Mouse (Mus musculus) stomach, postnatal 0 days (tissue): ENCODE measurements around the gene 1700018B08Rik. TPM values are rescaled to one million over a fixed set of nuclear protein-coding genes. Genes with fewer than 3 reads are reported as not detected.

Experiments
- ATAC-seq: fragments of 200-750 bp; cut with Nextera tagmentation; 2 replicates; pipeline ENCODE4 v1.8.0; 2017; ENCODE audit not compliant: low FRiP score, low TSS enrichment
- DNase-seq: peaks from one replicate; pipeline ENCODE4 v3.0.0-alpha.2; 2016; ENCODE audit warnings: low spot score
- H3K27ac ChIP-seq: fragments of 300-500 bp; sonication (generic); replicated peaks from 2 replicates; pipeline ENCODE4 v1.5.1; 2014; ENCODE audit warnings: mild to moderate bottlenecking, control low read depth
- H3K27me3 ChIP-seq: fragments of 300-500 bp; sonication (generic); 2 replicates; pipeline ENCODE4 v1.6.1; 2014; ENCODE audit warnings: low read length; ENCODE audit not compliant: control insufficient read depth, insufficient read depth
- H3K36me3 ChIP-seq: fragments of 300-500 bp; sonication (generic); 2 replicates; pipeline ENCODE4 v1.6.1; 2014; ENCODE audit warnings: low read length, mixed read lengths; ENCODE audit not compliant: control insufficient read depth, insufficient read depth
- H3K4me1 ChIP-seq: fragments of 300-500 bp; sonication (generic); replicated peaks from 2 replicates; pipeline ENCODE4 v1.6.1; 2014; ENCODE audit warnings: antibody characterized with exemption; ENCODE audit not compliant: control insufficient read depth, insufficient read depth
- H3K4me2 ChIP-seq: fragments of 300-500 bp; sonication (generic); replicated peaks from 2 replicates; pipeline ENCODE4 v1.6.1; 2014; ENCODE audit warnings: low read depth, mild to moderate bottlenecking, control low read depth, moderate library complexity
- H3K4me3 ChIP-seq: fragments of 300-500 bp; sonication (generic); 2 replicates; pipeline ENCODE4 v1.5.1; 2014; ENCODE audit warnings: low read depth, low read length, control low read depth
- H3K9ac ChIP-seq: fragments of 300-500 bp; sonication (generic); 2 replicates; pipeline ENCODE4 v1.6.1; 2014; ENCODE audit warnings: mild to moderate bottlenecking, low read length, control low read depth, mixed read lengths
- H3K9me3 ChIP-seq: fragments of 300-500 bp; sonication (generic); 2 replicates; pipeline ENCODE4 v1.6.1; 2016; ENCODE audit warnings: low read length; ENCODE audit not compliant: control insufficient read depth
- CTCF ChIP-seq: IDR thresholded peaks from 2 replicates; pipeline ENCODE4 v1.5.1; 2016; ENCODE audit warnings: antibody characterized with exemption, low read depth, mild to moderate bottlenecking, moderate library complexity
- EP300 ChIP-seq: optimal IDR thresholded peaks from 2 replicates; pipeline ENCODE3; 2016; ENCODE audit warnings: antibody characterized with exemption
- WGBS: fragments of 180-500 bp; shearing (Covaris S2); extraction: QIAGEN DNeasy Blood & Tissue Kit; methylation state at CpG from one replicate; pipeline ENCODE4 v1.1.7; 2014; 5-methylcytosine and 5-hydroxymethylcytosine counted together
- polyA plus RNA-seq: library from polyadenylated mRNA; unstranded; fragments of >200 nt; fragmentation: Nextera tagmentation; extraction: Ambion mirVana; gene quantifications from 2 replicates; pipeline ENCODE4 v1.2.1, GENCODE M21; 2015

The 1700018B08Rik gene
- polyA plus RNA-seq, 1 experiment from 2014 or later, result not detected

DNA sequence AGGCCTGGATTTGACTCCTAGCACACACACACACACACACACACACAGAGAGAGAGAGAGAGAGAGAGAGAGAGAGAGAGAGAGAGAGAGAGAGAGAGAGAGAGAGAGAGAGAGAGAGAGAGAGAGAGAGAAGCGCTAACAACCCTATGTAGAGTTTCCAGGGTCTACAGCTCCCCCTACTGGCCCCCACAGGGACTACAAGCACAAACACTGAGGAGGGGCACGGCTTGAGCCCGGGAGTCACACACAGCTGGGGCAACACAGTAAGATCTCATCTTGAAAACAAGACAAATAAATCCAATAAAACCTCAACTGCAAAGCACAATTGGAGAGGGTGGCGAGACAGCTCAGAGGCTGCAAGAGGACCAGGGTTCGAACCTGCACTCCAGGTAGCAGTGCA, 11.7 kb downstream of the 1700018B08Rik start:
- Histone ChIP-seq H3K27me3 (no peaks in the 10 kb centered on the region), H3K4me2 (no peak overlapping the region), H3K27ac (no peak overlapping the region), H3K4me1 (no peaks in the 10 kb centered on the region), H3K9ac (no peak overlapping the region), H3K9me3 (no peaks in the 10 kb centered on the region), H3K36me3 (no peaks in the 10 kb centered on the region), H3K4me3 (no peak overlapping the region)
- TF ChIP-seq CTCF (peak; percentile 73), EP300 (no peak)
- ATAC-seq, result no peak
- 46% methylated on average over 5 of the region's 5 CpGs for WGBS
- peak; percentile 37 for DNase-seq

DNA sequence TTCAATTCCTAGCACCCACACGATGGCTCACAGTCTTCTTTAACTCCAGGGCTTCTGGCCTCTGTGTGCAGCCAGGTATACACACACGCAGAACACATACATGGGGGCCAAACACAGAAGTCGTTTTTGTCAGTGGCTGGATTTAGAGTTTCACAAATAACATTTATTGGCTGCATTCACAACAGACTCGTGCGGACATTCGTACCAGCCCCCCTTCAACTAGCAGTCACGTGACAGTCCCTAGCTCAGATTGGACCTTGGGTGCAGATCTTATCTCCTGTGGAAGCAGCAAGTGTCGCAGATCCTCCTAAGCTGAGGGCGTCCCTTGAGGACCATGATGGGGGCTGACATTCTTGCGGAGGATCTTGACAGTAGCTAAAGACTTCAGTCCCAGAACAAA, 13.5 kb downstream of the 1700018B08Rik start:
- Histone ChIP-seq H3K36me3 (no peaks in the 10 kb centered on the region), H3K4me2 (no peak overlapping the region), H3K27me3 (no peaks in the 10 kb centered on the region), H3K4me1 (no peaks in the 10 kb centered on the region), H3K27ac (no peak overlapping the region), H3K9ac (no peak overlapping the region), H3K9me3 (no peaks in the 10 kb centered on the region), H3K4me3 (no peak overlapping the region)
- TF ChIP-seq EP300 (no peak), CTCF (no peak)
- 79% methylated on average over 10 of the region's 10 CpGs for WGBS
- no peak for DNase-seq
- no peak for ATAC-seq

DNA sequence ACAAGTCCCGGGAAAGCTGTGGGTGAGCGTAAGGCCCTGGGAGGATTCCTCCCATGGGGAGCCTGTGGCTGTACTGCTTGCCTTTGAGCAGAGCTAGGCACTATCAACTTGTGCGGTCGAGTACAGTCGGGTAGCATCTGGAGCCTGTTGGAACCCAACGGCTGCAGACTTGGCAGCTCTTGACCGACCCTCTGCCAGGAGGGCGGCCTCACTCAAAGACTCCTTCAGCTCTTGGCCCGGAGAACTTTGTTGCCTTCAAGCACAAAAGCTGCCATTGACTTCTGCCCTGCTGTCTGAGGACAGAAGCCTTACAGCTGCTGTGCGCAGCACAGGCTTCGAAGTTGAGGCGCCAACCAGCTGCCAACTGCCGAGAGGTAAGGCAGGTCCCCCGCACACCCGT, 15.3 kb downstream of the 1700018B08Rik start:
- no peak overlapping the region for H3K9ac ChIP-seq
- no peak overlapping the region for H3K27ac ChIP-seq
- no peak for ATAC-seq
- no peak for DNase-seq
- H3K9me3 ChIP-seq, result no peaks in the 10 kb centered on the region
- no peak overlapping the region for H3K4me3 ChIP-seq
- H3K27me3 ChIP-seq, result no peaks in the 10 kb centered on the region
- no peak for TF ChIP-seq EP300
- no peak for TF ChIP-seq CTCF
- no peaks in the 10 kb centered on the region for H3K4me1 ChIP-seq
- 67% methylated on average over 15 of the region's 15 CpGs for WGBS
- no peak overlapping the region for H3K4me2 ChIP-seq
- no peaks in the 10 kb centered on the region for H3K36me3 ChIP-seq

DNA sequence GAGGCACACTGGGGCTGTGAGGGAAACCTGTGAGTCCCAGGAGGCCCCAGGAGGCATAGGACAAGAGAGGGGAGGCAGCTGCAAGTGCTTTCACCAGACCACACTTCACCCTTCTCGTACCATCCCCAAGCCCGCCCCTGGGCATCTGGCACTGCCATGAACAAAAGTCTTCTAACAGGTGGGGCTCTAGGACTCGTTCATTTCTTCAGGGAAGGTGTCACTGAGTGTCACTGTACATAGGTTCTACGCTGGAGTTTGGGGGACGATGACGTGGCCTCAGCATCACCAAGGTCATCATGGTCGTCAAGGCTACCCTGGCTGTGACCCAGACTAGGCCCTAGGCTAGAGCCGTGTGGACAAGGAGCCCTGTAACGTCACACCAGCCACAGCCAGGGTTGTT, 16.4 kb downstream of the 1700018B08Rik start:
- Histone ChIP-seq H3K4me3 (no peak overlapping the region), H3K9me3 (no peaks in the 10 kb centered on the region), H3K27ac (no peak overlapping the region), H3K27me3 (no peaks in the 10 kb centered on the region), H3K36me3 (no peaks in the 10 kb centered on the region), H3K9ac (no peak overlapping the region), H3K4me2 (no peak overlapping the region), H3K4me1 (no peaks in the 10 kb centered on the region)
- no peak for TF ChIP-seq EP300
- no peak for TF ChIP-seq CTCF
- DNase-seq (no peak), ATAC-seq (no peak)
- 88% methylated on average over 9 of the region's 9 CpGs for WGBS

DNA sequence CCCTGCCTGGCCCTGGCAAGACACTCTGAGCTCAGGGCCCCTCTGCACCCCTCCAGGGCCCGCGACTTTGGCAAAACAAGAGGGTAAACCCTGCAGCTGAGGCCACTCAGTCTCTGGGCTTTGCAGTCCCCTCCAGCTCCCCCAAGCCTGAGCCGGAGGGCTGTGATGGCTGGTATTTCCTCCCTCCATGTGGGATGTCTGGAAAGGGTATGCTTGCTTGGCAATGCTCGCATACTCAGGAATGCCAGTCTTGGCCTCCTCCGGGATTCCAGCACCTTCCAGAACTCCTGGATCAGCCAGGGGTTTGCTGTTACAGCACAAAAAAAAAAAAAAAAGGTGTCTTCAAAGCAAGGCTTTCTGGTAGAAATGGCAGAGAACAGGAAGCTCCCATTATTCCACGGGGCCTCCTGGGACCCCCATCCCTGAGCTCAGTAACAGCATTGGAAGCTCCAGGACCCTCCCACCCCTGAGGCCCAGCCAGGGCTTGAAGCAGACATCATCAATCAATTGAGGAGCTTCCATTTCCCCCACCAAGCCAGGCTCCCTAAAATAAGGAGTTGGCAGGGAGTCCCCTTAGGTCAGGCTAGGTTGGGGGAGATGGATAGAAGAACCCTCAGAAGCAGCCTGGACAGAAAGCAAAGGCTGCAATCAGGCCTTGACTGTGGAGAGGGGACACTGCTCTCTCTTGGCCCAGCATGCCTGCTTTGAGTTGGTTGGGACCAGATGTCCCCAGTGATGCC, 17.1 kb downstream of the 1700018B08Rik start:
- Histone ChIP-seq H3K4me3 (no peak overlapping the region), H3K4me1 (no peaks in the 10 kb centered on the region), H3K27me3 (no peaks in the 10 kb centered on the region), H3K27ac (no peak overlapping the region), H3K4me2 (no peak overlapping the region), H3K9ac (no peak overlapping the region), H3K36me3 (no peaks in the 10 kb centered on the region), H3K9me3 (no peaks in the 10 kb centered on the region)
- DNase-seq, result no peak
- no peak for ATAC-seq
- no peak for TF ChIP-seq EP300
- no peak for TF ChIP-seq CTCF
- 41% methylated on average over 6 of the region's 6 CpGs for WGBS

DNA sequence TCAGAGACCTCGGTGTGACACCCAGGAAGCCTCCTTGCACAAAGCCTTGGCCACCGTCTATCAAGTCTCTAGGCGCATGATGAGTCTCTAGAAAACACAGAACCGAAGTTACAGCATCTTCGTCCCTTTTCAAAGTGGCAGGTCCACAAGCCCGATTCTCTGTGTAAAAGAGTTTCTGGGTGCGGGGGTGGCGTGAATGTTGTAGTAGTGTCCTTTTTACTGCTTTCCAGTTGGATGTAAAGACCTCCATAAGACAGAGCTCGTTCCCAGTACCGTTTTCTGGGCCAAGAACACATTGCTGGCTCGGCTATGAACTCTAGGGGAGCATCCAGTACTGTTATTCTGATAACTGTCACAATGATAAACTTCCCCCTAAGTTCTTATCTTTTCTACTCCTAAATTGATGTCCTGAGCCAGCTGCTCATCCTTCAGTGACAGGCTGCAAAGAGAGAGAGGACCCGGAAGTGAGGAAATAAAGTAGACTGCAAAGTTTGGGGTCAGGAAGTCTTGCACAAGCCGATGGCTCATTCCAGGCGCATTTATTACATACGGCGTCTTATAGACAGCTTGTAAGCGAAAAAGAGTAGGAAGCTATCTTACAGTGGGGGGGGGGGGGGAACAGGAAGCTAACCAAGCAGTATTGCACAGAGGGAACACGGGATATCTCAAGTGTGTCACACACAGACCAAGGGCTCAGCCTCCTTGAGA, 18.9 kb downstream of the 1700018B08Rik start:
- Histone ChIP-seq H3K27ac (no peak overlapping the region), H3K27me3 (no peaks in the 10 kb centered on the region), H3K9ac (no peak overlapping the region), H3K4me3 (no peak overlapping the region), H3K4me2 (no peak overlapping the region), H3K36me3 (no peaks in the 10 kb centered on the region), H3K9me3 (no peaks in the 10 kb centered on the region), H3K4me1 (no peaks in the 10 kb centered on the region)
- ATAC-seq (no peak), DNase-seq (no peak)
- TF ChIP-seq EP300, result no peak
- WGBS, result 56% methylated on average over 18 of the region's 18 CpGs
